Mouse (Mus musculus) CH12.LX (cell line): ENCODE results near the gene Olfr588-ps1. TPM values are rescaled to one million over a fixed set of nuclear protein-coding genes. Genes with fewer than 3 reads are reported as not detected.

ENCODE experiments used
- DNase-seq: peaks from one replicate; pipeline ENCODE4 v3.0.0-alpha.2; 2013; ENCODE audit errors: extremely low read depth
- H3K27ac ChIP-seq: 2 replicates; pipeline ENCODE4 v1.5.1; 2012; ENCODE audit warnings: low read depth, mild to moderate bottlenecking, control low read depth, moderate library complexity; ENCODE audit not compliant: insufficient read depth
- H3K27me3 ChIP-seq: replicated peaks from 2 replicates; pipeline ENCODE3; 2012; ENCODE audit warnings: inconsistent platforms
- H3K36me3 ChIP-seq, 2 experiments: replicated peaks in 1 of 2; 2 replicates each; pipeline versions ENCODE3 to v1.6.1; 2012; ENCODE audit warnings: inconsistent platforms in 1 of 2, low read length in 1 of 2, mild to moderate bottlenecking in 1 of 2, mixed read lengths in 1 of 2, moderate library complexity in 1 of 2; ENCODE audit not compliant: control insufficient read depth in 1 of 2, insufficient read depth in 1 of 2
- H3K4me1 ChIP-seq, 2 experiments: 2 replicates each; pipeline ENCODE4 v1.6.1; 2012; ENCODE audit warnings: inconsistent platforms in 1 of 2, moderate library complexity in 1 of 2; ENCODE audit not compliant: insufficient read depth in 2 of 2, control insufficient read depth in 1 of 2
- H3K4me2 ChIP-seq: 2 replicates; pipeline ENCODE4 v1.6.1; 2012; ENCODE audit warnings: low read depth, mild to moderate bottlenecking, control low read depth; ENCODE audit not compliant: poor library complexity, insufficient read depth, severe bottlenecking
- H3K4me3 ChIP-seq, 3 experiments: fragments of 150-350 bp in 1 of 3; sonication (generic) in 1 of 3; replicated peaks in 1 of 3; 2 replicates each; pipeline versions ENCODE3 to v1.5.1; 2011 to 2012; ENCODE audit warnings: low read depth in 2 of 3, low read length in 2 of 3, mild to moderate bottlenecking in 2 of 3, moderate library complexity in 2 of 3, control low read depth in 1 of 3, improper control_type of control experiment in 1 of 3, inconsistent platforms in 1 of 3, mixed read lengths in 1 of 3; ENCODE audit not compliant: poor library complexity in 1 of 3
- H3K79me2 ChIP-seq: replicated peaks from 2 replicates; pipeline ENCODE4 v1.6.1; 2012; ENCODE audit warnings: mild to moderate bottlenecking, moderate library complexity; ENCODE audit not compliant: control insufficient read depth, poor library complexity, insufficient read depth, severe bottlenecking; ENCODE audit errors: extremely low read depth
- H3K9ac ChIP-seq: 2 replicates; pipeline ENCODE4 v1.6.1; 2012; ENCODE audit warnings: low read depth, mild to moderate bottlenecking, control low read depth, moderate library complexity; ENCODE audit not compliant: insufficient read depth
- H3K9me3 ChIP-seq: replicated peaks from 2 replicates; pipeline ENCODE3; 2012; ENCODE audit warnings: low read length, inconsistent platforms, mixed read lengths
- BHLHE40 ChIP-seq: IDR thresholded peaks from 2 replicates; pipeline ENCODE4 v1.6.1; 2011; ENCODE audit warnings: mild to moderate bottlenecking, low read depth, low read length, improper control_type of control experiment
- CHD1 ChIP-seq: IDR thresholded peaks from 2 replicates; pipeline ENCODE4 v1.6.1; 2012; ENCODE audit warnings: low read depth, low read length, improper control_type of control experiment, inconsistent platforms
- CHD2 ChIP-seq: IDR thresholded peaks from 2 replicates; pipeline ENCODE4 v1.6.1; 2011; ENCODE audit warnings: low read length, improper control_type of control experiment
- CTCF ChIP-seq, 2 experiments: IDR thresholded peaks in 1 of 2; conservative IDR thresholded peaks in 1 of 2; 2 replicates each; pipeline ENCODE4 v1.5.1; 2011 to 2012; ENCODE audit warnings: low read depth in 2 of 2, low read length in 2 of 2, improper control_type of control experiment in 1 of 2, inconsistent platforms in 1 of 2, mild to moderate bottlenecking in 1 of 2, moderate library complexity in 1 of 2
- ELF1 ChIP-seq: IDR thresholded peaks from 2 replicates; pipeline ENCODE4 v1.6.1; 2014; ENCODE audit warnings: low read depth, mild to moderate bottlenecking, inconsistent platforms, low read length, improper control_type of control experiment
- EP300 ChIP-seq: IDR thresholded peaks from 2 replicates; pipeline ENCODE4 v1.6.1; 2011; ENCODE audit warnings: low read length, improper control_type of control experiment
- ETS1 ChIP-seq: conservative IDR thresholded peaks from 2 replicates; pipeline ENCODE4 v1.6.1; 2012; ENCODE audit warnings: low read depth, mild to moderate bottlenecking, inconsistent platforms, low read length, improper control_type of control experiment, moderate library complexity
- GABPA ChIP-seq: IDR thresholded peaks from 2 replicates; pipeline ENCODE4 v1.6.1; 2012; ENCODE audit warnings: low read depth, low read length, improper control_type of control experiment, inconsistent platforms; ENCODE audit not compliant: insufficient replicate concordance
- HCFC1 ChIP-seq: IDR thresholded peaks from 2 replicates; pipeline ENCODE4 v1.6.1; 2012; ENCODE audit warnings: low read depth, mild to moderate bottlenecking, inconsistent platforms, low read length, improper control_type of control experiment
- IRF4 ChIP-seq: IDR thresholded peaks from 2 replicates; pipeline ENCODE4 v1.6.1; 2014; ENCODE audit warnings: low read depth, mild to moderate bottlenecking, inconsistent platforms, low read length, improper control_type of control experiment
- JUN ChIP-seq: IDR thresholded peaks from 2 replicates; pipeline ENCODE4 v1.6.1; 2011; ENCODE audit warnings: low read depth, mild to moderate bottlenecking, low read length, improper control_type of control experiment, moderate library complexity; ENCODE audit not compliant: insufficient read depth
- JUND ChIP-seq: conservative IDR thresholded peaks from 2 replicates; pipeline ENCODE4 v1.6.1; 2011; ENCODE audit warnings: low read depth, low read length, improper control_type of control experiment
- KAT2A ChIP-seq: IDR thresholded peaks from 2 replicates; pipeline ENCODE4 v1.6.1; 2012; ENCODE audit warnings: low read length, improper control_type of control experiment, inconsistent platforms; ENCODE audit not compliant: insufficient replicate concordance
- MAX ChIP-seq: IDR thresholded peaks from 2 replicates; pipeline ENCODE4 v1.6.1; 2011; ENCODE audit warnings: low read length, improper control_type of control experiment
- MAZ ChIP-seq: IDR thresholded peaks from 2 replicates; pipeline ENCODE4 v1.6.1; 2012; ENCODE audit warnings: low read depth, mild to moderate bottlenecking, inconsistent platforms, low read length, improper control_type of control experiment, moderate library complexity
- MEF2A ChIP-seq: IDR thresholded peaks from 2 replicates; pipeline ENCODE4 v1.6.1; 2014; ENCODE audit warnings: low read depth, mild to moderate bottlenecking, inconsistent platforms, low read length, improper control_type of control experiment, borderline replicate concordance
- MXI1 ChIP-seq: IDR thresholded peaks from 2 replicates; pipeline ENCODE4 v1.6.1; 2011; ENCODE audit warnings: mild to moderate bottlenecking, low read depth, low read length, improper control_type of control experiment
- PAX5 ChIP-seq: IDR thresholded peaks from 2 replicates; pipeline ENCODE4 v1.6.1; 2012; ENCODE audit warnings: low read length, inconsistent platforms, mixed read lengths
- POLR2A ChIP-seq: IDR thresholded peaks from 2 replicates; pipeline ENCODE4 v1.6.1; 2011; ENCODE audit warnings: low read depth, mild to moderate bottlenecking, improper control_type of control experiment, low read length
- RCOR1 ChIP-seq: conservative IDR thresholded peaks from 2 replicates; pipeline ENCODE4 v1.6.1; 2012; ENCODE audit warnings: low read depth, mild to moderate bottlenecking, inconsistent platforms, low read length, improper control_type of control experiment
- TCF12 ChIP-seq: IDR thresholded peaks from 2 replicates; pipeline ENCODE4 v1.6.1; 2014; ENCODE audit warnings: low read depth, mild to moderate bottlenecking, inconsistent platforms, low read length, improper control_type of control experiment
- UBTF ChIP-seq: IDR thresholded peaks from 2 replicates; pipeline ENCODE4 v1.6.1; 2012; ENCODE audit warnings: low read depth, mild to moderate bottlenecking, inconsistent platforms, low read length, improper control_type of control experiment, moderate library complexity
- USF1 ChIP-seq: IDR thresholded peaks from 2 replicates; pipeline ENCODE4 v1.6.1; 2014; ENCODE audit warnings: low read depth, mild to moderate bottlenecking, inconsistent platforms, low read length, improper control_type of control experiment
- USF2 ChIP-seq: conservative IDR thresholded peaks from 2 replicates; pipeline ENCODE4 v1.6.1; 2011; ENCODE audit warnings: low read depth, low read length, improper control_type of control experiment
- ZC3H11A ChIP-seq: IDR thresholded peaks from 2 replicates; pipeline ENCODE4 v1.6.1; 2012; ENCODE audit warnings: low read depth, mild to moderate bottlenecking, inconsistent platforms, low read length, improper control_type of control experiment
- dilution Hi-C: fragments of 300-500 bp; cut with MboI; formaldehyde crosslinking; loops from 2 replicates; pipeline ENCODE4 v1.14.3; 2020; ENCODE audit warnings: low sequenced_read_pairs; ENCODE audit not compliant: extremely low pct_unique_long_range_greater_than_20kb, extremely low pct_ligation_motif_present
- in situ Hi-C: fragments of 300-500 bp; cut with MboI; formaldehyde crosslinking; loops from 3 replicates; pipeline ENCODE4 v1.14.3; 2019; ENCODE audit warnings: low sequenced_read_pairs, low pct_ligation_motif_present, low pct_unique_long_range_greater_than_20kb, mixed read lengths
- polyA plus RNA-seq: library from polyadenylated mRNA; unstranded; fragments of >175 nt; gene quantifications from 2 replicates; pipeline ENCODE4 v1.2.1, GENCODE M21; 2012; ENCODE audit warnings: low read depth; ENCODE audit not compliant: insufficient read length
- total RNA-seq, 2 experiments: library from RNA; depleted of rRNA; stranded (reverse); fragments of 300-350 nt in 1 of 2; fragments of >200 nt in 1 of 2; gene quantifications; 2 replicates each; pipeline ENCODE4 v1.2.3; 2012 to 2014

The Olfr588-ps1 gene
- total and polyA plus RNA-seq, 3 experiments: not detected

DNA sequence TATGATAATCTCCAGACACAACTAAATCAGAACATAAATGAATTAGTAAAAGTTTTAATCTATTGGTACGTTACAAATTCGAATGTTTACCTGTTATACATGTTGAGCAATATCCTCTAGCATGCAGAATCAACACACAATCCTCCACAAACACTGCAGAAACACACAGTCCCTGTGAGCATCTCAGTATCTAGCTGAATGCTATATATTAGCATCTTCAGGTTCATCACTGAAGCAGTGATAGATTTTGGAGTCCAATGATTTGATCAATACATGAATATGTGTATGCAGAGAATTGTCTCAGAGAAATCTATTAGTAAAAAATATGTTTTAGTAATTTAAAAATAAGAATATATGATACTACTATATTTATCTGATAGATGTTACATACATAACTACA is 15.6 kb downstream of the Olfr588-ps1 start, which contains the start of gene Olfr589:
TSS of gene Olfr589 (minus strand) at position 101 of the 400 bp plus-strand sequence.
- DNase-seq: no peak
- no peaks in the 10 kb centered on the region for H3K9me3 ChIP-seq
- dilution Hi-C loops: no loop called here
- no peaks in the 10 kb centered on the region for H3K79me2 ChIP-seq
- in situ Hi-C loops: no loop called here
- H3K27me3 ChIP-seq: no peaks in the 10 kb centered on the region
- no peak within 1 kb of the TSS for H3K9ac ChIP-seq
- H3K36me3 ChIP-seq: no peaks in the 10 kb centered on the region
- no peak for TF ChIP-seq MXI1
- no peak for TF ChIP-seq CTCF (conservative IDR thresholded peaks at IDR 0.05 in 1 of 2, IDR thresholded peaks at IDR 0.05 in 1 of 2; ENCODE audit: low read depth in 2 of 2, low read length in 2 of 2)
- TF ChIP-seq JUND: no peak
- TF ChIP-seq ETS1: no peak
- TF ChIP-seq IRF4: no peak
- TF ChIP-seq GABPA: no peak
- no peak for TF ChIP-seq CHD2
- no peak for TF ChIP-seq USF1
- no peak for TF ChIP-seq MEF2A
- no peak for TF ChIP-seq PAX5
- TF ChIP-seq CHD1: no peak
- no peak for TF ChIP-seq KAT2A
- no peak for TF ChIP-seq BHLHE40
- TF ChIP-seq RCOR1: no peak
- no peak for TF ChIP-seq MAZ
- no peak for TF ChIP-seq POLR2A
- no peak for TF ChIP-seq HCFC1
- H3K27ac ChIP-seq: no peak within 1 kb of the TSS
- no peak within 1 kb of the TSS for H3K4me3 ChIP-seq
- H3K4me1 ChIP-seq: no peaks in the 10 kb centered on the region
- H3K4me2 ChIP-seq: no peak within 1 kb of the TSS

DNA sequence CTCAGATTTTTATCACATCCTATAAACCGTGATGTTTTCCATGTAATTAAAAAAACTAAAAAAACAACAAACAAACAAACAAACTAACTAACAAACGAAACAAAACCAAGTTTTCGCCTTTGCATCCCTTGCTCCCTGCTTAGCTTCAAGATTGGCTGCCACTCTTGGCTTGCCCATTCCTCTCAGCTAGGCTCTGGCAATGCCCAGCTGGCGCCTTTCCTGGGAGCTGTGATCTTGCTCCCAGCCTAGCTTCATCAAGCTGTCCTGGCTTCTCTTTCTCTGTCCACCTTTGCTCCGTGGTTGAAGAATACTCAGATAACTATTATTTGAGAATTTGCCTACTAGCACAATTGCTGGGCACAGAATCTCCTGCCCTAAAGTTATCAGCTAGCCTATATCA is 29.0 kb downstream of the Olfr588-ps1 start:
- Histone ChIP-seq H3K27me3 (no peaks in the 10 kb centered on the region), H3K4me2 (no peak overlapping the region), H3K4me3 (no peak overlapping the region), H3K4me1 (no peaks in the 10 kb centered on the region), H3K9ac (no peak overlapping the region), H3K36me3 (no peaks in the 10 kb centered on the region), H3K9me3 (no peaks in the 10 kb centered on the region), H3K27ac (no peak overlapping the region), H3K79me2 (no peaks in the 10 kb centered on the region)
- no peak for TF ChIP-seq JUN
- TF ChIP-seq GABPA: no peak
- no peak for TF ChIP-seq USF1
- no peak for TF ChIP-seq MAX
- no peak for TF ChIP-seq UBTF
- TF ChIP-seq MXI1: no peak
- TF ChIP-seq USF2: no peak
- no peak for TF ChIP-seq TCF12
- no peak for TF ChIP-seq MAZ
- TF ChIP-seq ELF1: no peak
- no peak for TF ChIP-seq BHLHE40
- no peak for TF ChIP-seq ZC3H11A
- no peak for TF ChIP-seq EP300
- no peak for TF ChIP-seq POLR2A
- in situ Hi-C loops: no loop called here
- DNase-seq: no peak
- dilution Hi-C loops: no loop called here
